Mouse (Mus musculus): ENCODE data around the gene Tnfrsf25.

- TF ChIP-seq CTCF (IDR thresholded peaks at IDR 0.05; ENCODE audit: control insufficient read depth, insufficient read depth, insufficient read length) (no peak), MAX (IDR thresholded peaks at IDR 0.05) (no peak)
These were observed 19.6 kb downstream of the Tnfrsf25 start for GRCm38 (mm10) chr4:152135363-152135762.

Data from C2C12 (cell line).